Mouse (Mus musculus): Measurements from ENCODE around the gene Ak6.
A peak's percentile ranks its signal among the peaks of the same experiment; 100 is the strongest.

Gene Ak6

GRCm38 (mm10) chr13:100650550-100651438 is at the start of gene Ak6, which contains the start of gene Rad17:
Gene Ak6, plus strand, starts transcription at chr13:100650979.
Gene Rad17, minus strand, starts transcription at chr13:100651051.
- peak; percentile 97 for DNase-seq (ENCODE audit: low read depth)

GRCm38 (mm10) chr13:100601034-100601433 is 49.7 kb upstream of the Ak6 start:
- DNase-seq (ENCODE audit: low read depth) = no peak

GRCm38 (mm10) chr13:100602239-100602902 is 48.4 kb upstream of the Ak6 start:
- no peak for DNase-seq (ENCODE audit: low read depth)

GRCm38 (mm10) chr13:100603031-100603737 is 47.6 kb upstream of the Ak6 start:
- no peak for DNase-seq (ENCODE audit: low read depth)

- DNase-seq (ENCODE audit: low read depth) = no peak
These were observed 47.1 kb upstream of the Ak6 start for GRCm38 (mm10) chr13:100603738-100604095.

- no peak for DNase-seq (ENCODE audit: low read depth)
These were observed 44.9 kb upstream of the Ak6 start for GRCm38 (mm10) chr13:100605845-100606244.

- peak; percentile 45 for DNase-seq (ENCODE audit: low read depth)
These were observed 43.0 kb upstream of the Ak6 start for GRCm38 (mm10) chr13:100607756-100608155.

GRCm38 (mm10) chr13:100611266-100611665 is 39.5 kb upstream of the Ak6 start:
- no peak for DNase-seq (ENCODE audit: low read depth)

- no peak for DNase-seq (ENCODE audit: low read depth)
These were observed 38.5 kb upstream of the Ak6 start for GRCm38 (mm10) chr13:100612251-100612650.

- peak; percentile 16 for DNase-seq (ENCODE audit: low read depth)
These were observed 37.9 kb upstream of the Ak6 start for GRCm38 (mm10) chr13:100612903-100613302.

GRCm38 (mm10) chr13:100616181-100617087 is 34.3 kb upstream of the Ak6 start, which contains the start of gene Marveld2:
Gene Marveld2, minus strand, starts transcription at chr13:100616971.
- DNase-seq (ENCODE audit: low read depth) = peak; percentile 69

- no peak for DNase-seq (ENCODE audit: low read depth)
These were observed 33.2 kb upstream of the Ak6 start for GRCm38 (mm10) chr13:100617583-100617982.

GRCm38 (mm10) chr13:100622241-100622640 is 28.5 kb upstream of the Ak6 start:
- no peak for DNase-seq (ENCODE audit: low read depth)

- no peak for DNase-seq (ENCODE audit: low read depth)
These were observed 16.6 kb upstream of the Ak6 start for GRCm38 (mm10) chr13:100634106-100634691.

GRCm38 (mm10) chr13:100642471-100643209 is 8.1 kb upstream of the Ak6 start:
- no peak for DNase-seq (ENCODE audit: low read depth)

GRCm38 (mm10) chr13:100648223-100648622 is 2.6 kb upstream of the Ak6 start:
- DNase-seq (ENCODE audit: low read depth) = no peak

GRCm38 (mm10) chr13:100651439-100652186 is 834 bp downstream of the Ak6 start, which contains the start of gene Taf9:
Gene Taf9, plus strand, starts transcription at chr13:100651579.
- peak; percentile 56 for DNase-seq (ENCODE audit: low read depth)

GRCm38 (mm10) chr13:100658091-100658490 is 7.3 kb downstream of the Ak6 start:
- no peak for DNase-seq (ENCODE audit: low read depth)

GRCm38 (mm10) chr13:100659864-100660456 is 9.2 kb downstream of the Ak6 start:
- DNase-seq (ENCODE audit: low read depth) = peak; percentile 88
